Mouse (Mus musculus) limb, embryonic 13.5 days (tissue): Measurements from ENCODE around the gene Nln. TPM values are rescaled to one million over a fixed set of nuclear protein-coding genes. Genes with fewer than 3 reads are reported as not detected.
A peak's percentile ranks its signal among the peaks of the same experiment; 100 is the strongest.

ENCODE experiments used
- ATAC-seq: fragments of 200-750 bp; cut with Nextera tagmentation; 2 replicates; pipeline ENCODE4 v1.8.0; 2017; ENCODE audit warnings: low read depth, moderate number of reproducible peaks, moderate TSS enrichment; ENCODE audit not compliant: low FRiP score
- H3K27ac ChIP-seq: fragments of 300-500 bp; sonication (generic); 2 replicates; pipeline ENCODE4 v1.5.1; 2015; ENCODE audit warnings: inconsistent platforms, mild to moderate bottlenecking, moderate library complexity
- H3K27me3 ChIP-seq: fragments of 300-500 bp; sonication (generic); 2 replicates; pipeline ENCODE4 v1.6.1; 2015; ENCODE audit warnings: mild to moderate bottlenecking, inconsistent platforms
- H3K36me3 ChIP-seq: fragments of 300-500 bp; sonication (generic); 2 replicates; pipeline ENCODE4 v1.6.1; 2015; ENCODE audit warnings: inconsistent platforms, mild to moderate bottlenecking, moderate library complexity
- H3K4me1 ChIP-seq: fragments of 300-500 bp; sonication (generic); 2 replicates; pipeline ENCODE4 v1.6.1; 2015; ENCODE audit warnings: inconsistent platforms
- H3K4me2 ChIP-seq: fragments of 300-500 bp; sonication (generic); replicated peaks from 2 replicates; pipeline ENCODE4 v1.6.1; 2015; ENCODE audit warnings: inconsistent platforms, mild to moderate bottlenecking, moderate library complexity
- H3K4me3 ChIP-seq: fragments of 300-500 bp; sonication (generic); 2 replicates; pipeline ENCODE4 v1.5.1; 2015; ENCODE audit warnings: moderate library complexity, mild to moderate bottlenecking, inconsistent platforms
- H3K9ac ChIP-seq: fragments of 300-500 bp; sonication (generic); 2 replicates; pipeline ENCODE4 v1.6.1; 2015; ENCODE audit warnings: mild to moderate bottlenecking, inconsistent platforms
- H3K9me3 ChIP-seq: fragments of 300-500 bp; sonication (generic); 2 replicates; pipeline ENCODE4 v1.6.1; 2016; ENCODE audit warnings: inconsistent platforms
- WGBS: fragments of 180-500 bp; shearing (Covaris S2); methylation state at CpG from one replicate; pipeline ENCODE4 v1.1.7; 2015; 5-methylcytosine and 5-hydroxymethylcytosine counted together
- polyA plus RNA-seq: library from polyadenylated mRNA; unstranded; fragments of >200 nt; fragmentation: Nextera tagmentation; extraction: Ambion mirVana; gene quantifications from 2 replicates; pipeline ENCODE4 v1.2.1, GENCODE M21; 2015

Nln gene
- polyA plus RNA-seq, 1 experiment from 2014 or later, result 15.7 TPM

GRCm38 (mm10) chr13:104061975-104062750 is 47.3 kb downstream of the Nln start:
- peak; percentile 76 for ATAC-seq
- Histone ChIP-seq H3K9me3 (no peaks in the 10 kb centered on the region), H3K9ac (no peak overlapping the region), H3K27ac (peak overlapping the region; percentile 58; the same call in 1 of the 2 replicates), H3K36me3 (peaks cover 2% of the 10 kb centered on the region; the same call in 1 of the 2 replicates), H3K4me3 (no peak overlapping the region), H3K27me3 (no peaks in the 10 kb centered on the region), H3K4me1 (peaks cover 25% of the 10 kb centered on the region), H3K4me2 (no peak overlapping the region)
- WGBS, result 20% methylated on average over 2 of the region's 2 CpGs

GRCm38 (mm10) chr13:104060231-104060630 is 49.2 kb downstream of the Nln start:
- 72% methylated on average over 1 of the region's 1 CpGs for WGBS
- H3K36me3 ChIP-seq, result peaks cover 2% of the 10 kb centered on the region
- ATAC-seq, result no peak
- no peak overlapping the region for H3K4me3 ChIP-seq
- no peak overlapping the region for H3K4me2 ChIP-seq
- no peak overlapping the region for H3K9ac ChIP-seq
- H3K9me3 ChIP-seq, result no peaks in the 10 kb centered on the region
- H3K27ac ChIP-seq, result no peak overlapping the region
- H3K27me3 ChIP-seq, result no peaks in the 10 kb centered on the region
- H3K4me1 ChIP-seq, result peaks cover 25% of the 10 kb centered on the region

- Histone ChIP-seq H3K9me3 (no peaks in the 10 kb centered on the region), H3K27me3 (no peaks in the 10 kb centered on the region), H3K9ac (no peak overlapping the region), H3K27ac (no peak overlapping the region), H3K4me2 (no peak overlapping the region), H3K36me3 (peaks cover 2% of the 10 kb centered on the region), H3K4me3 (no peak overlapping the region), H3K4me1 (peaks cover 25% of the 10 kb centered on the region)
- WGBS, result 84% methylated on average over 4 of the region's 4 CpGs
- ATAC-seq, result no peak
Measured at GRCm38 (mm10) chr13:104059536-104059935, 49.9 kb downstream of the Nln start.

- no peaks in the 10 kb centered on the region for H3K9me3 ChIP-seq
- WGBS, result 92% methylated on average over 9 of the region's 9 CpGs
- H3K27me3 ChIP-seq, result no peaks in the 10 kb centered on the region
- no peak overlapping the region for H3K27ac ChIP-seq
- no peak overlapping the region for H3K4me3 ChIP-seq
- no peak overlapping the region for H3K4me2 ChIP-seq
- peaks cover 2% of the 10 kb centered on the region for H3K36me3 ChIP-seq
- H3K4me1 ChIP-seq, result peaks cover 23% of the 10 kb centered on the region
- ATAC-seq, result no peak
- H3K9ac ChIP-seq, result no peak overlapping the region
Measured at GRCm38 (mm10) chr13:104058761-104059160, 50.7 kb downstream of the Nln start.

GRCm38 (mm10) chr13:104052271-104052753 is 57.1 kb downstream of the Nln start:
- H3K4me1 ChIP-seq, result no peaks in the 10 kb centered on the region
- no peak overlapping the region for H3K4me3 ChIP-seq
- no peak overlapping the region for H3K27ac ChIP-seq
- H3K27me3 ChIP-seq, result no peaks in the 10 kb centered on the region
- 88% methylated on average over 9 of the region's 9 CpGs for WGBS
- H3K4me2 ChIP-seq, result no peak overlapping the region
- ATAC-seq, result no peak
- peaks cover 7% of the 10 kb centered on the region for H3K36me3 ChIP-seq
- H3K9ac ChIP-seq, result no peak overlapping the region
- no peaks in the 10 kb centered on the region for H3K9me3 ChIP-seq

GRCm38 (mm10) chr13:104048835-104049234 is 60.6 kb downstream of the Nln start:
- no peaks in the 10 kb centered on the region for H3K9me3 ChIP-seq
- H3K4me2 ChIP-seq, result no peak overlapping the region
- ATAC-seq, result peak; percentile 64; the same call in 1 of the 2 replicates
- H3K9ac ChIP-seq, result no peak overlapping the region
- H3K4me3 ChIP-seq, result no peak overlapping the region
- H3K27ac ChIP-seq, result no peak overlapping the region
- 53% methylated on average over 3 of the region's 3 CpGs for WGBS
- no peaks in the 10 kb centered on the region for H3K27me3 ChIP-seq
- peaks cover 7% of the 10 kb centered on the region for H3K36me3 ChIP-seq
- H3K4me1 ChIP-seq, result no peaks in the 10 kb centered on the region

GRCm38 (mm10) chr13:104045108-104045507 is 64.3 kb downstream of the Nln start:
- H3K4me1 ChIP-seq, result no peaks in the 10 kb centered on the region
- no peak overlapping the region for H3K9ac ChIP-seq
- 82% methylated on average over 4 of the region's 4 CpGs for WGBS
- H3K27ac ChIP-seq, result no peak overlapping the region
- no peak for ATAC-seq
- no peak overlapping the region for H3K4me2 ChIP-seq
- no peak overlapping the region for H3K4me3 ChIP-seq
- no peaks in the 10 kb centered on the region for H3K27me3 ChIP-seq
- peaks cover 1% of the 10 kb centered on the region; the same call in 1 of the 2 replicates for H3K36me3 ChIP-seq
- no peaks in the 10 kb centered on the region for H3K9me3 ChIP-seq

- Histone ChIP-seq H3K4me2 (no peak overlapping the region), H3K36me3 (no peaks in the 10 kb centered on the region), H3K27me3 (no peaks in the 10 kb centered on the region), H3K9ac (no peak overlapping the region), H3K4me1 (no peaks in the 10 kb centered on the region), H3K27ac (no peak overlapping the region), H3K4me3 (no peak overlapping the region), H3K9me3 (no peaks in the 10 kb centered on the region)
- WGBS, result 88% methylated on average over 4 of the region's 4 CpGs
- ATAC-seq, result no peak
Measured at GRCm38 (mm10) chr13:104044332-104044731, 65.1 kb downstream of the Nln start.

GRCm38 (mm10) chr13:104042738-104043137 is 66.7 kb downstream of the Nln start:
- no peaks in the 10 kb centered on the region for H3K27me3 ChIP-seq

GRCm38 (mm10) chr13:104041481-104041880 is 67.9 kb downstream of the Nln start:
- Histone ChIP-seq H3K4me3 (no peak overlapping the region), H3K36me3 (no peaks in the 10 kb centered on the region), H3K27me3 (no peaks in the 10 kb centered on the region), H3K4me1 (peaks cover 20% of the 10 kb centered on the region), H3K27ac (no peak overlapping the region), H3K4me2 (no peak overlapping the region), H3K9ac (no peak overlapping the region), H3K9me3 (no peaks in the 10 kb centered on the region)
- no peak for ATAC-seq
- 93% methylated on average over 7 of the region's 7 CpGs for WGBS

More at GRCm38 (mm10) chr13:104042738-104043137, 66.7 kb downstream of the Nln start:
- Histone ChIP-seq H3K4me1 (peaks cover 9% of the 10 kb centered on the region), H3K4me3 (no peak overlapping the region), H3K9ac (no peak overlapping the region), H3K9me3 (no peaks in the 10 kb centered on the region), H3K27ac (no peak overlapping the region), H3K36me3 (no peaks in the 10 kb centered on the region), H3K4me2 (no peak overlapping the region)
- 79% methylated on average over 8 of the region's 8 CpGs for WGBS
- no peak for ATAC-seq

GRCm38 (mm10) chr13:104040950-104041349 is 68.5 kb downstream of the Nln start:
- no peaks in the 10 kb centered on the region for H3K27me3 ChIP-seq

GRCm38 (mm10) chr13:104039861-104040260 is 69.6 kb downstream of the Nln start:
- ATAC-seq, result no peak
- Histone ChIP-seq H3K4me2 (no peak overlapping the region), H3K4me3 (no peak overlapping the region), H3K27ac (no peak overlapping the region), H3K4me1 (peaks cover 36% of the 10 kb centered on the region), H3K27me3 (no peaks in the 10 kb centered on the region), H3K9me3 (no peaks in the 10 kb centered on the region), H3K36me3 (no peaks in the 10 kb centered on the region), H3K9ac (no peak overlapping the region)
- WGBS, result 81% methylated on average over 4 of the region's 4 CpGs

More at GRCm38 (mm10) chr13:104040950-104041349, 68.5 kb downstream of the Nln start:
- no peak for ATAC-seq
- Histone ChIP-seq H3K9me3 (no peaks in the 10 kb centered on the region), H3K4me2 (no peak overlapping the region), H3K9ac (no peak overlapping the region), H3K36me3 (no peaks in the 10 kb centered on the region), H3K27ac (no peak overlapping the region), H3K4me1 (peaks cover 25% of the 10 kb centered on the region), H3K4me3 (no peak overlapping the region)
- 69% methylated on average over 4 of the region's 4 CpGs for WGBS
